Mouse (Mus musculus) ES-E14 (cell line): ENCODE measurements around the gene Alx3.

Source experiments
- CHD2 ChIP-seq: IDR thresholded peaks from 2 replicates; pipeline ENCODE4 v1.6.1; 2014; ENCODE audit warnings: mild to moderate bottlenecking, low read depth, low read length, inconsistent platforms
- HCFC1 ChIP-seq: IDR thresholded peaks from 2 replicates; pipeline ENCODE4 v1.6.1; 2012; ENCODE audit warnings: low read length, inconsistent platforms, borderline replicate concordance; ENCODE audit not compliant: insufficient read depth
- MAFK ChIP-seq: IDR thresholded peaks from 2 replicates; pipeline ENCODE4 v1.6.1; 2014; ENCODE audit warnings: mild to moderate bottlenecking, low read depth, low read length, inconsistent platforms; ENCODE audit not compliant: insufficient read depth
- ZC3H11A ChIP-seq: IDR thresholded peaks from 2 replicates; pipeline ENCODE4 v1.6.1; 2012; ENCODE audit warnings: low read depth, mild to moderate bottlenecking, inconsistent platforms, low read length, borderline replicate concordance

DNA sequence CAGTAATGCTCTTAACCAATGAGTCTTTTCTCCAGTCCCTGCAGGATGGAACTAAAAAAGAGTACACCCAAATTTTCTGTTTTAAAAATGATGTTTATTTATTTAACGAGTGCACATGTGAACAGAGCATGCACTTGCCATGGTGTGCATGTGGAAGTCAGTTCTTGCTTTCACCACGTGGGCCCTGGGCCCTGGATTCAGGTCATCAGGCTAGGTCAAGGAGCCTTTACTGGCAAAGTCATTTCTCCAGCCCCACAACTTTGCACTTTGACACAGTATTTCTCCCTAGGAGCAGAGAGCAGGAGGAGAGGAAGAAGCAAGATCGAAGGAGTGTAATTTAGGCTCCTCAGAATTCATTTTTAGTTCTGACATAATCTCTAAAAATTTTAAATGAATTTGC is 60.0 kb downstream of the Alx3 start:
- TF ChIP-seq CHD2, result no peak
- no peak for TF ChIP-seq HCFC1
- TF ChIP-seq MAFK, result no peak
- no peak for TF ChIP-seq ZC3H11A
